Mouse (Mus musculus) MEL (cell line): Measurements from ENCODE around the gene Fign.

Experiments
- CTCF ChIP-seq, 3 experiments: IDR thresholded peaks in 2 of 3; conservative IDR thresholded peaks in 1 of 3; 2 replicates each; pipeline ENCODE4 v1.5.1; 2011 to 2012; ENCODE audit warnings: low read length in 3 of 3, low read depth in 2 of 3, mild to moderate bottlenecking in 2 of 3, improper control_type of control experiment in 1 of 3, inconsistent platforms in 1 of 3, mixed read lengths in 1 of 3, moderate library complexity in 1 of 3; ENCODE audit not compliant: control insufficient read depth in 1 of 3, insufficient read depth in 1 of 3, poor library complexity in 1 of 3, severe bottlenecking in 1 of 3
- EP300 ChIP-seq, 2 experiments: IDR thresholded peaks; 2 replicates each; pipeline ENCODE4 v1.6.1; 2011; ENCODE audit warnings: improper control_type of control experiment in 2 of 2, low read length in 2 of 2, low read depth in 1 of 2, mild to moderate bottlenecking in 1 of 2
- ETS1 ChIP-seq: IDR thresholded peaks from 2 replicates; pipeline ENCODE4 v1.6.1; 2012; ENCODE audit warnings: low read depth, mild to moderate bottlenecking, inconsistent platforms, low read length, improper control_type of control experiment, moderate library complexity
- JUND ChIP-seq: IDR thresholded peaks from 2 replicates; pipeline ENCODE4 v1.6.1; 2011; ENCODE audit warnings: low read depth, mild to moderate bottlenecking, improper control_type of control experiment, low read length
- MAX ChIP-seq: IDR thresholded peaks from 2 replicates; pipeline ENCODE4 v1.6.1; 2011; ENCODE audit warnings: low read length, improper control_type of control experiment
- NELFE ChIP-seq: IDR thresholded peaks from 2 replicates; pipeline ENCODE4 v1.6.1; 2011; ENCODE audit warnings: low read depth, low read length, improper control_type of control experiment
- POLR2A ChIP-seq, 2 experiments: IDR thresholded peaks; 2 replicates each; pipeline ENCODE4 v1.6.1; 2011 to 2012; ENCODE audit warnings: low read length in 2 of 2, mild to moderate bottlenecking in 2 of 2, control low read depth in 1 of 2, improper control_type of control experiment in 1 of 2, low read depth in 1 of 2, moderate library complexity in 1 of 2; ENCODE audit not compliant: control insufficient read depth in 1 of 2, insufficient read depth in 1 of 2, poor library complexity in 1 of 2
- TAL1 ChIP-seq: IDR thresholded peaks from 2 replicates; pipeline ENCODE4 v1.6.1; 2012; ENCODE audit warnings: mild to moderate bottlenecking, inconsistent platforms, low read length, moderate library complexity, mixed read lengths
- TCF12 ChIP-seq: IDR thresholded peaks from 2 replicates; pipeline ENCODE4 v1.6.1; 2014; ENCODE audit warnings: low read depth, mild to moderate bottlenecking, inconsistent platforms, low read length, improper control_type of control experiment, moderate library complexity
- UBTF ChIP-seq: IDR thresholded peaks from 2 replicates; pipeline ENCODE4 v1.6.1; 2012; ENCODE audit warnings: low read depth, mild to moderate bottlenecking, inconsistent platforms, low read length, improper control_type of control experiment, moderate library complexity, borderline replicate concordance; ENCODE audit not compliant: insufficient read depth
- USF1 ChIP-seq: IDR thresholded peaks from 2 replicates; pipeline ENCODE4 v1.6.1; 2014; ENCODE audit warnings: low read depth, mild to moderate bottlenecking, inconsistent platforms, low read length, improper control_type of control experiment, moderate library complexity
- ZKSCAN1 ChIP-seq: IDR thresholded peaks from 2 replicates; pipeline ENCODE4 v1.6.1; 2012; ENCODE audit warnings: low read depth, mild to moderate bottlenecking, inconsistent platforms, low read length, improper control_type of control experiment, moderate library complexity
- ZNF384 ChIP-seq: IDR thresholded peaks from 2 replicates; pipeline ENCODE4 v1.6.1; 2012; ENCODE audit warnings: low read depth, mild to moderate bottlenecking, inconsistent platforms, low read length, improper control_type of control experiment

DNA sequence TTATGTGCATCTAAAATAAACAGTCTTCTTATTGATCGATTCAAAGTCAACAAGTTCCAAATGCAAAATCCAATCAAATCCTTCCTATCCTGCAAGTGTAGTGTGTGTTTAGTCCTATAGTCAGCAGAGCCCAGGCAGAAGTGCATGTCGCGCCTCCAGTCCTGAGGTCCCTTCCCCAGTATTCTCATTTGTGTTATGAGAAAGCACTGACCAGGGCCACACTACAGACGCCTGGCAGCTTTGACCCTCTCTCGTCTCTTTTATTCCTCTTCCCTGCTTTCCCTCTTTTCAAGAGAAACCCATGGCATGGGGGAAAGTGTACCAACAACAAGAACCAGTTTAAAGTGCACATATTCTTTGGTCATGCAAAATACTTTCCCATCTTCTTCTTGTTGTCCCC, 2.3 kb downstream of the Fign start:
- TF ChIP-seq TAL1 (no peak), CTCF (IDR thresholded peaks at IDR 0.05 in 2 of 3, conservative IDR thresholded peaks at IDR 0.05 in 1 of 3; ENCODE audit: control insufficient read depth in 1 of 3, insufficient read depth in 1 of 3, low read depth in 2 of 3, low read length in 3 of 3, poor library complexity in 1 of 3, severe bottlenecking in 1 of 3) (no peak), ETS1 (no peak), USF1 (no peak), POLR2A (IDR thresholded peaks at IDR 0.05; ENCODE audit: control insufficient read depth in 1 of 2, insufficient read depth in 1 of 2, low read depth in 1 of 2, low read length in 2 of 2, poor library complexity in 1 of 2) (no peak), TCF12 (no peak), NELFE (no peak), ZNF384 (no peak), MAX (no peak), JUND (no peak), ZKSCAN1 (no peak), EP300 (IDR thresholded peaks at IDR 0.05; ENCODE audit: low read depth in 1 of 2, low read length in 2 of 2) (no peak), UBTF (no peak)
